Mouse (Mus musculus): ENCODE measurements at regions not wholly inside any gene's neighbourhood (a gene's known extent, or its start where the extent isn't known, plus 50 kb on each side); places are given as distances from the start of the nearest gene placed in this dataset.

DNA sequence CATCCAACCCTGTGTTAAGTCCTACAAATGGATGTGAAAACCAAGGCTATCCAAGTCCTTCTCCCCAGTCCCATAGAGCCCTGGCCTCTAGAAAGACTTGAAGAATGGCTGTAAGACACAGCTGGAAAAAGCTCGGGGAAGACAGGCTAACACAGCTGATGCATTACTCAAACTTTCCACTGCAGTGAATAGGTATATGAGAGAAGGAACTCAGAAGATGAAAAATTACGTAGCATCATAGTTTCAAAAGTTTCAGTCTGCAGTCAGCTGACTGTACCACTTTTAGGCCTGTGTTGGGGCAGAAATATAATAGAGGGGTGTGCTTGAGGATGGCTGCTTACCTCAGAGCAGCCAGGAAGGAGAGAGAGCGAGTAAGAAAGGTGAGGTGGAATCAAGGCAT lies 456.3 kb upstream of the Vstm2b start:
- H3K4me2 ChIP-seq, result no peak overlapping the region
- no peak overlapping the region for H3K27ac ChIP-seq
- no peak overlapping the region for H3K9ac ChIP-seq
- no peak overlapping the region for H3K4me3 ChIP-seq (replicated peaks)
- no peaks in the 10 kb centered on the region for H3K9me3 ChIP-seq (replicated peaks)
- H3K36me3 ChIP-seq, result no peaks in the 10 kb centered on the region
- no peaks in the 10 kb centered on the region for H3K27me3 ChIP-seq
- no peak for ATAC-seq (replicated peaks; ENCODE audit: low FRiP score)
- 83% methylated on average over 3 of the region's 3 CpGs for WGBS
- 0 out of 2 replicates have a peak, but pooled peaks cover 5% of the 10 kb centered on the region for H3K4me1 ChIP-seq

DNA sequence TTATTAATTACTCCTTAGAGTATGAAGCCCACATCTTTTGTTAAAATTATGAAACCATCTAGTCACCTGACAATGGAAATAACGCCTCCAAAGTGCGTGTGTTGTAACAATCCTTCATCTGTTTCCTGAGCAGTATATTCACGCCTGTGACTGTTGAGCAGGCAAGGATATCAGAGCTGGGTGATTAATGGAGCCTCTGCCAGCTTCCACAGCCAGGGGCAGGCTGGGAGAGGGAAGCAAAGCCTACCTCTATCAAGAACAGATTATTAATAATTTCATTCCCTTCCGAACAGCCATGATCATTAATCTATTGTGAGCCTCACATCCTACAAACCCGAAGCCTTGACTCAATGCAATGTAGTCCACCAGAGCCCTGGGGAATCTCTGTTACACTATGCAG lies 431.7 kb upstream of the Vstm2b start:
- Histone ChIP-seq H3K9ac (no peak overlapping the region), H3K4me2 (no peak overlapping the region), H3K36me3 (no peaks in the 10 kb centered on the region), H3K4me1 (no peaks in the 10 kb centered on the region), H3K9me3 (replicated peaks) (no peaks in the 10 kb centered on the region), H3K4me3 (replicated peaks) (no peak overlapping the region), H3K27me3 (no peaks in the 10 kb centered on the region), H3K27ac (no peak overlapping the region)
- ATAC-seq (replicated peaks; ENCODE audit: low FRiP score), result no peak
- WGBS, result 68% methylated on average over 5 of the region's 5 CpGs

DNA sequence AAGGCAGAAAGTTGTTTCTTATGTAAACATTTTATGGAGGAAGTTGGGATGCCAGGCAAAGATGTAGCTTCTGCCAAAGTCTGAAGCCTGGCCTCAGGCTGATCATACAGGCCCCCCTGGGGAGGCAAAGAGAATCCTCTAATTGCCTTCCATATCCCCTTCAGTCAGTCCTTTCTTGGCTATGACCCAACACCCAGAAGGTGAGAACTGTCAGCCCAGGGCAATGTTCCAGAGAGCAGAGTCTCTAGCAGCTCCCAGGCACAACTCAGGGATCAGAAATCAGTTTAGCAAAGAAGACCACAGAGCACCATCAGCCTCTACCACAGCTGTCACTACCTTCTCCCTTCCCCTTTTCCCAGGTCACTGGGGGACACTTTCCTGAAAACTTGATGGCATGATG lies 410.9 kb upstream of the Vstm2b start:
- ATAC-seq (replicated peaks; ENCODE audit: low FRiP score), result no peak
- H3K4me2 ChIP-seq, result no peak overlapping the region
- H3K27ac ChIP-seq, result no peak overlapping the region
- no peaks in the 10 kb centered on the region for H3K9me3 ChIP-seq (replicated peaks)
- no peaks in the 10 kb centered on the region for H3K4me1 ChIP-seq
- H3K4me3 ChIP-seq (replicated peaks), result no peak overlapping the region
- no peak overlapping the region for H3K9ac ChIP-seq
- no peaks in the 10 kb centered on the region for H3K27me3 ChIP-seq
- no peaks in the 10 kb centered on the region for H3K36me3 ChIP-seq

DNA sequence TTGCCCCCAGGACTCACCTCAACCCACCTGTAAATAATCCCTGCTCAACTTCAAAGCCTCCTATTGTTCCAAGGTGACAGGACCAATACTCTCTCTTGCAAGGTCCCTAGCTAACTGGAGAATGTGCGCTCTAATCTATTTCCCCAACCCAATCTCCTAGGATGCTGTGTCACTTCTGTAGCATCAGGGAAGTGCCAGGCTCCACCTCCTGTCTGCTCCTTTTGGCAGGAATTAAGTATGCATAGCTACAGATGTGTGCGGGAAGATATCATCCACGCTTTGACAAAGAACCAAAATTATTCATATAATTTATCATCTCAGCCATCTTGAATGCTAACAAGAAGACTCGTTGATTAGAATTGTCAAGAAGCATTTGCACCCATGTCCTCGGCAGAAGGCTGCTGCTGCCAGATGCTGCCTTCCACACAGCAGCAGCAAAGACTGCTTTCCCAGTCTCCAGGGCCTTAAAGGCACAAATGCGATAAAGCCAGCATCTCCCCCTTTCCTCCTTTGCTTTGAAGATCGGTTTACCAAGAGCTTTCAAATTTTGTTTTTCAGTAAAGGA lies 375.3 kb upstream of the Vstm2b start:
- H3K9ac ChIP-seq, result no peak overlapping the region
- H3K9me3 ChIP-seq (replicated peaks), result no peaks in the 10 kb centered on the region
- no peak overlapping the region for H3K4me2 ChIP-seq
- H3K36me3 ChIP-seq, result no peaks in the 10 kb centered on the region
- H3K27me3 ChIP-seq, result no peaks in the 10 kb centered on the region
- 82% methylated on average over 7 of the region's 7 CpGs for WGBS
- H3K4me3 ChIP-seq (replicated peaks), result no peak overlapping the region
- no peaks in the 10 kb centered on the region for H3K4me1 ChIP-seq
- ATAC-seq (replicated peaks; ENCODE audit: low FRiP score), result no peak
- H3K27ac ChIP-seq, result no peak overlapping the region

DNA sequence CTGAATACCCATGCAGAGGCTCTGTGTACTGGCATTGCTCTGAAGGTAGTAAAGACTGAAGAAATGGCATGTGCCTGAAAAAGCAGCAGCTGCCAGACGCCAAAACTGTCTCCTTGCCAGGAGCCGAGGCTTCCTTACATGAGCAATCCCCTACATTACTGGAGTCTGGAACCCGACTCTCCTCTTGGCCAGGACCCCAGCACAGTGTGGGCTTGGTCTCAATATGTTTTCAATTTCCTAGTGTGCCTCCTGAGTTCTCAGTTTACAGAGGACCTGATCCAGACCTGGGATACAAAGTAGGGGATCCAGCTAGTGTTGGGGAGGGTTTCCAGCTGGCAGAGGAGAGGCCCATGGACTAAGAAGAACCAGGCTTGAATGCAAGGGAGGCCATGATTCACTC lies 361.5 kb upstream of the Vstm2b start:
- no peaks in the 10 kb centered on the region for H3K9me3 ChIP-seq (replicated peaks)
- no peaks in the 10 kb centered on the region for H3K4me1 ChIP-seq
- H3K27me3 ChIP-seq, result no peaks in the 10 kb centered on the region
- no peak overlapping the region for H3K4me2 ChIP-seq
- H3K27ac ChIP-seq, result no peak overlapping the region
- no peak overlapping the region for H3K4me3 ChIP-seq (replicated peaks)
- 62% methylated on average over 3 of the region's 3 CpGs for WGBS
- no peak overlapping the region for H3K9ac ChIP-seq
- H3K36me3 ChIP-seq, result no peaks in the 10 kb centered on the region
- ATAC-seq (replicated peaks; ENCODE audit: low FRiP score), result no peak

DNA sequence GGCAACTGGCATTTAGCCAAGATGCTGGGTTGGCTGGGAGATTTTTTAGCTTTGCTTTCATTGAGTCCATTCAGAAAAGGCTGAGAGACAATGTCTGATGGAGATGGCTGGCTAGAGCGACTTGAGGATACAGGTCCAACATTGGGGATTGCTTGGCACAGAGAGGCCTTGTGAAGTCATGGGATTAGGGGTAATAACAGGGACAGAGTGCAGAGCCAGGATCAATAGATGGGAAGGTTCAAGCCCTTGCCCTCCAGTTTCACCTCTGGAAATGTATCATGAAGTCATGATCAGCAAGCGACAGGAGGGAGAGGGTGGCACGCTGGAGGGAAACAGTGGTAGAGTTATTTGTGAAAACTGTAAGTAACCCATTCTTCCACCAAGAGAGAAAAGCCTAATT lies 360.5 kb upstream of the Vstm2b start:
- no peaks in the 10 kb centered on the region for H3K27me3 ChIP-seq
- 75% methylated on average over 3 of the region's 3 CpGs for WGBS
- no peak for ATAC-seq (replicated peaks; ENCODE audit: low FRiP score)

DNA sequence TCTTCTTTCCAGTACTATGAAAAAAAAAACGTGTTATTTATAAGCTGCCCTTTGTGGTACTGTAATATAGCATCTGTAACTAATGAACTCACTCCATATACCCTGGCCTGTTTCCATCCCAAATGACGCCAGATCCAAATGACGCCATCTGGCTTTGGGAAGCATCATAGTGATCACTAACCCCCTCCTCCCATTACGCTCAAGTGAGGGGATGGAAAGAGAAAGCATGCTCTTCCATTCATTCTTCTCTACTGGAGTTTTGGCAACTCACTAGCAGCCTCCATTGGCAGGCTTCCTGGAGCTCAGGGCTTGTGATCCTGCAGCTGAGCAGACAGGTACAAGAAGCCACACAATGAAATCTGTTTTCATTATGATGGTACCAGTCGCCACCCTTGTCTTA lies 358.3 kb upstream of the Vstm2b start:
- no peak overlapping the region for H3K9ac ChIP-seq
- H3K4me2 ChIP-seq, result no peak overlapping the region
- no peaks in the 10 kb centered on the region for H3K4me1 ChIP-seq
- no peaks in the 10 kb centered on the region for H3K9me3 ChIP-seq (replicated peaks)
- no peak overlapping the region for H3K27ac ChIP-seq
- no peak overlapping the region for H3K4me3 ChIP-seq (replicated peaks)
- 75% methylated on average over 5 of the region's 5 CpGs for WGBS
- no peaks in the 10 kb centered on the region for H3K36me3 ChIP-seq
- ATAC-seq (replicated peaks; ENCODE audit: low FRiP score), result no peak
- no peaks in the 10 kb centered on the region for H3K27me3 ChIP-seq

More for the DNA sequence above, 360.5 kb upstream of the Vstm2b start:
- no peak overlapping the region for H3K4me3 ChIP-seq (replicated peaks)
- H3K36me3 ChIP-seq, result no peaks in the 10 kb centered on the region
- no peaks in the 10 kb centered on the region for H3K4me1 ChIP-seq
- no peak overlapping the region for H3K4me2 ChIP-seq
- no peak overlapping the region for H3K27ac ChIP-seq
- no peak overlapping the region for H3K9ac ChIP-seq
- H3K9me3 ChIP-seq (replicated peaks), result no peaks in the 10 kb centered on the region

DNA sequence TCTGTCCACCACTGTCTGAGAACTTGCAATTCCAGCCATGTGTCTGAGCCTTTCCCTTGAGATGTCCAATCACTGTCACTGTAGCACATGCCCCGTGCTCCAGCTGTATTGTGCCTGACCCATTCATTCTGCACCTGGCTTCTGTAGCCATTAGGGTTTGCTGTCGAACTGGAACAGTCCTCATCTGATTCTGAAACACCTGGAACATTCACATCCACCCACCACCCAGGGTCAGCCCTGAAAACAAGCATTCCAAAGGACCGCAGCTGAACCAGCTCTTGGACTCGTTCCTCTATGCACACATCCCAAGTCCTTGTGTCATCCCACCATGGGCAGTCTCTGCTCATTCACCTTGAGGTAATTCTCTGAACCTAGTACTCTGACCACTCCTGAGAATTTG lies 356.8 kb upstream of the Vstm2b start:
- no peak overlapping the region for H3K27ac ChIP-seq
- no peak for ATAC-seq (replicated peaks; ENCODE audit: low FRiP score)
- H3K4me3 ChIP-seq (replicated peaks), result no peak overlapping the region
- no peaks in the 10 kb centered on the region for H3K27me3 ChIP-seq
- H3K4me1 ChIP-seq, result no peaks in the 10 kb centered on the region
- H3K4me2 ChIP-seq, result no peak overlapping the region
- no peak overlapping the region for H3K9ac ChIP-seq
- H3K9me3 ChIP-seq (replicated peaks), result no peaks in the 10 kb centered on the region
- WGBS, result 81% methylated on average over 4 of the region's 4 CpGs
- H3K36me3 ChIP-seq, result no peaks in the 10 kb centered on the region

DNA sequence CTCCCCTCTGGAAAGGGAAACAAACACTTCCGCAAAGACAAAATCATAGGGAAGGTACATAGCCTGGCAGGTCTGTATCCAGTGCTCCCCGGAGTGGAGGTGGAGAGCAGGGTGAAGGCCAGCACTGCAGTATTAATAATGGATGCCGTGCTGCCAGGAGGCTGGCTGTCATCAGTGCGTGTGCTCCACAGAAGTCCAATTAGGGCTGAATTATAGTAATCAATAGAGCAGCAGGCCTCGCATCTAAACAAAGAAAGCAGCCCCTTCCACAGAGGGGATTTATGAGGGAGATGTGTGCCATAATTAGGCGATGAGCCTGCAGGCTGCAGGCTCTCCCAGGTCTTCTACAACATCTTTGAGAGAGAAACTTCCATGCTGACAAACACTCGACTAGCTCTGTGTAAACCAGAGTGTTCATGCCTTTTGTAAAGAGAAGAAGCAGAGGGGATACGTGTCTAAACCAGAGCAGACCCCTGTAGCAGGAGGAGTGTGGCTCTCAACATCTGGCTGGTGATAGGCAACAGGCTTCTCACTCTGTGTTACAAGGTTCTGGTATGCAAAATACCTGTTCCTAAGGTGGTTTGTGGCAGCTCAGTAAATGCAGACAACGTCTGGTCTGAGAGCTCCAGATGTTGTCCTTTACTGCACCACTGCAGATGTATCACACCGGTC lies 334.5 kb upstream of the Vstm2b start:
- Histone ChIP-seq H3K9me3 (replicated peaks) (no peaks in the 10 kb centered on the region; the same call in 1 of the 2 replicates), H3K4me3 (replicated peaks) (no peak overlapping the region), H3K36me3 (no peaks in the 10 kb centered on the region), H3K4me2 (no peak overlapping the region), H3K27me3 (no peaks in the 10 kb centered on the region), H3K4me1 (no peaks in the 10 kb centered on the region), H3K27ac (no peak overlapping the region), H3K9ac (no peak overlapping the region)
- 71% methylated on average over 10 of the region's 10 CpGs for WGBS
- no peak for ATAC-seq (replicated peaks; ENCODE audit: low FRiP score)

DNA sequence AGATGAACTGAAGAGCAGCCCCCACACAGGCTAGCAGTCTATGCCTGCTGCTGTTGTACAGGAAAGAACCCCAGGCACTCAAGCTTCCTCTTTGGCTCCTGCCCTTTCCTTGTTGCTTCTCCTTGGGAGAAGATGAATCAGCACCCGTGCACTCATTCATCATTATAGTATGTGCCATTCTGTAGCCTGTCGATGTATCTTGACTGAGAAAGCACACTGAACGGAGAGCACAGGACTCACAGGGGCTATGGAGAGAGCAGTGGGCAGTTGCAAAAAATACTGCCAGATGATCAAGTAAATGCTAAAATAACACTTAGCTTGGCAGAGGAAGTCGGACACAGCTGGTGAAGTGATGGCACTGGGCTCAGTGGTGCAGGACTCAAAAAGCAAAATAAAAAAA lies 322.2 kb upstream of the Vstm2b start:
- no peak for ATAC-seq (replicated peaks; ENCODE audit: low FRiP score)
- WGBS, result 83% methylated on average over 4 of the region's 4 CpGs
- no peak overlapping the region for H3K9ac ChIP-seq

DNA sequence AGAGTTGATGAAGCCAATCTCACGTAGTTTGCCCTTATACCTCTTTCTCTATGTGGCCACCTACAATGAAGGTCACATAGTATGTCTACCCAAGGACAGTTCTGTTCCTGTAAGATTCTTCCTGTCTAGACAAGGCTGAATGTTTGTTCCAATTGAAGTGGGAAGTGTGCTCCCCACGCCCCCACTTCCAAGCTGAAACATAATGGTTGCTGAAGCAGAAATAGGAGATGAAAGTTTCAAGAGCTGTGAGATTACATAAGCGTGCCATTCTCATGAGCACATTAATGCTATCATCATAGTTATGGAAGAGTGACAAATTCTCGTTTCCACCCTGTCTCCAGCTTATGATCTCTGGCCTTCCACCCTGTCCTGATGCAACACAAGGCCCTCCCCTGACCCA lies 320.8 kb upstream of the Vstm2b start:
- H3K9me3 ChIP-seq (replicated peaks), result no peaks in the 10 kb centered on the region
- no peak overlapping the region for H3K9ac ChIP-seq
- H3K27me3 ChIP-seq, result no peaks in the 10 kb centered on the region
- H3K36me3 ChIP-seq, result no peaks in the 10 kb centered on the region
- H3K27ac ChIP-seq, result no peak overlapping the region
- H3K4me3 ChIP-seq (replicated peaks), result no peak overlapping the region
- no peaks in the 10 kb centered on the region for H3K4me1 ChIP-seq
- no peak overlapping the region for H3K4me2 ChIP-seq
- WGBS, result 76% methylated on average over 4 of the region's 4 CpGs
- ATAC-seq (replicated peaks; ENCODE audit: low FRiP score), result no peak

More for the DNA sequence above, 322.2 kb upstream of the Vstm2b start:
- no peaks in the 10 kb centered on the region for H3K9me3 ChIP-seq (replicated peaks)
- H3K4me3 ChIP-seq (replicated peaks), result no peak overlapping the region
- no peaks in the 10 kb centered on the region for H3K4me1 ChIP-seq
- H3K27me3 ChIP-seq, result no peaks in the 10 kb centered on the region
- no peaks in the 10 kb centered on the region for H3K36me3 ChIP-seq
- H3K4me2 ChIP-seq, result no peak overlapping the region
- H3K27ac ChIP-seq, result no peak overlapping the region

DNA sequence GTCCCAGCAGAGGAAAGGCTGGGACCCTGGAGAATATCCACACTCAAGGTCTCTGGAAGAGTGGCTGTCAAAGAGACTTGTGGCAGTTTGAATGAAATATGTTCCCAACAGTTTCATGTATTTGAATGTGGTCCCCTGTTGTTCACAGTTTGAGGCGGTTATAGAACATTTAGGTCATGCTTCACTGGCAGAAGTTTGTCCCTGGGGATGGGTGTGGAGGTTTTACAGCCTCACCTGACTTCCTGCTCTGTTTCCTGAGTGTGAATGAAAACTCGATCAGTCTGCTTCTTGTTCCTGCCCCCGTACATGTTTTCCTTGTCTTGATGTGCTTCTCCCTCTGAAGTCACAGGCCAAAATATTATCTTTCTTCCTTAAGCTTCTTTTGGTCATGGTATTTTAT lies 277.4 kb upstream of the Vstm2b start:
- WGBS, result 37% methylated on average over 3 of the region's 3 CpGs
- no peak overlapping the region for H3K4me3 ChIP-seq (replicated peaks)
- H3K36me3 ChIP-seq, result no peaks in the 10 kb centered on the region
- no peak for ATAC-seq (replicated peaks; ENCODE audit: low FRiP score)
- no peaks in the 10 kb centered on the region for H3K4me1 ChIP-seq
- H3K9ac ChIP-seq, result no peak overlapping the region
- H3K27ac ChIP-seq, result no peak overlapping the region
- H3K27me3 ChIP-seq, result no peaks in the 10 kb centered on the region
- no peak overlapping the region for H3K4me2 ChIP-seq
- no peaks in the 10 kb centered on the region for H3K9me3 ChIP-seq (replicated peaks)

DNA sequence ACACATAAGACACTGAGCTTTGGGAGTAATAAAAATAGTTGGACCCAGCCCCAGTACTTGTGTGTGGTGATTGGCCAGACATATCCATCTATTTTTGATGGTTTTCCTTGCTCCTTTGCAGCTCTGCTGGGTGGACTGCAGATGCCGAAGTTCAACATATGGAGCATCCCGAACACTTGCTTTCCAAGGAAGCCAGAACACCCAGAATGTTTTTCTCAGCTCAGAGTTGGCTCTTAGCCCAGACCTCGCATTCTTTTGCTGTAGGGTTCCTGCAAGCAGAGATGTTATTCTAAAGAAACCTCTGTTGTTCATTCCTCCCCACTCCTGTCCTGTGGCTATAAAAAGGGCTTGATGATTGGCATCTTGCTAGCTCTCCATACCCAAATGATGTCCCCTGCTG lies 275.3 kb upstream of the Vstm2b start:
- WGBS, result 31% methylated on average over 3 of the region's 3 CpGs
- H3K4me1 ChIP-seq, result no peaks in the 10 kb centered on the region
- no peaks in the 10 kb centered on the region for H3K27me3 ChIP-seq
- H3K4me2 ChIP-seq, result no peak overlapping the region
- H3K36me3 ChIP-seq, result no peaks in the 10 kb centered on the region
- H3K27ac ChIP-seq, result no peak overlapping the region
- no peak overlapping the region for H3K9ac ChIP-seq
- peak; percentile 85; the same call in 1 of the 2 replicates for ATAC-seq (replicated peaks; ENCODE audit: low FRiP score)
- no peaks in the 10 kb centered on the region for H3K9me3 ChIP-seq (replicated peaks)
- H3K4me3 ChIP-seq (replicated peaks), result no peak overlapping the region

All from kidney, embryonic 15.5 days (tissue).